Mouse (Mus musculus) kidney, adult 9 months (tissue): ENCODE data around the gene Hsd17b3.
"Not testable (repeated sequence)": the region's sequence is repeated elsewhere in the genome, so short reads cannot be mapped to it uniquely, and the experiment has no call there.

ENCODE experiments used
- DNase-seq: peaks from one replicate; pipeline ENCODE4 v3.0.0; 2022

Gene Hsd17b3

GRCm38 (mm10) chr13:64081012-64081919 lies 7.8 kb downstream of the Hsd17b3 start:
- peak; percentile 71 for DNase-seq

DNA sequence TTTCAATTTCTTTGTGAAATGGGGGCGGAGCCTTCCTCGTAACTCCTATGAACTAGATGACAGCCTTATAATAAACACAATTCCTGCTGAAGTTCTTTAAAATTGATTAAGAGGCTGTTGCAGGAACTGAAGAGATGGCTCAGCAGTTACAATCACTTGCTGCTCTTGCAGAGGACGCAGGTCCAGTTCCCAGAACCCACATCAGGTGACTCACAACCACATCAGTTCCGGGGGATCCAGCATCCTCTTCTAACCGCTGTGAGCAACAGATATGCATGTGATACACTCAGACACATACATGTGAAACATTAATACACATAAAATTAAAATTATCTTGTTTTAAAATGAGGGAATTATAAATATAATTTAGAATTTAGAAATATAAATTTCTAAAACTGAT lies 11.4 kb downstream of the Hsd17b3 start:
- DNase-seq = no peak

- DNase-seq = no peak
Measured at GRCm38 (mm10) chr13:64076074-64076473, 13.0 kb downstream of the Hsd17b3 start.

DNA sequence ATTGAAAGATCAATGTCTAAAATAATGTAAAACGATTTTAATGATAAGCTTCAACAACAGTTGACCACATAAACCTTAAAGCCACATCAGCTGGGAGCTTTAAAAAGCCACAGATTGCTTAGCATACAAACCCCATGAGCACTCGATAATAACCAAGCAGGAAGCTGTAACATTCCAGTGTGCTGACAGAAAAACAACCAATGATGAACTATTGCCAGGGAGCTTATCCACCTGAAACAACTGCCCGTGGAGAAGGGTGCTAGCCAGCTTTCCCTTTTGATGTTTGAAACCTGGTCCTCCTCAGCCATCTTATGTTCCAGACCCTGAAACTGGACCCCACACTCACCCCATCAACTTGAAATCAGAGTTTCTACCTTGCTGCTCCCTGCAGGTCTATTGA lies 22.4 kb downstream of the Hsd17b3 start:
- DNase-seq = no peak

DNA sequence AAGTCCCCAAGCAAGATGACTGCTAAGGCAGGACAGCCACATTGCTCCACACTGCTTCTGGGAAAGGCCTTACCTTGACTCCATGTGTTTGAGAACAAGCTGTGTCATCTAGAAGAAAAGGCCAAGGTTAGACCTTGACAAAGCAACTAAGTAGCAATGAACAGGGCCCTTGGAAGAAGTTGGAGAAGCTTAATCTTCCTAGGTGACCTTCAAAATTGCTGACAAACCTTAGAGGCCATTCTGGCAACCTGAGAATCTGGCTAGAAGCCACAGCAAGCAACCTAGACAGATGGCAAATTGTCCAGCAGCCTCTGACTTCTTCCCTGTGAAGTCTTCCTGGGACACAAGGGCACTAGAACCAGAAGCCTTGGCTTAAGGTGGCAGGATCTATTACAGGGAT lies 24.8 kb downstream of the Hsd17b3 start:
- peak; percentile 24 for DNase-seq

DNA sequence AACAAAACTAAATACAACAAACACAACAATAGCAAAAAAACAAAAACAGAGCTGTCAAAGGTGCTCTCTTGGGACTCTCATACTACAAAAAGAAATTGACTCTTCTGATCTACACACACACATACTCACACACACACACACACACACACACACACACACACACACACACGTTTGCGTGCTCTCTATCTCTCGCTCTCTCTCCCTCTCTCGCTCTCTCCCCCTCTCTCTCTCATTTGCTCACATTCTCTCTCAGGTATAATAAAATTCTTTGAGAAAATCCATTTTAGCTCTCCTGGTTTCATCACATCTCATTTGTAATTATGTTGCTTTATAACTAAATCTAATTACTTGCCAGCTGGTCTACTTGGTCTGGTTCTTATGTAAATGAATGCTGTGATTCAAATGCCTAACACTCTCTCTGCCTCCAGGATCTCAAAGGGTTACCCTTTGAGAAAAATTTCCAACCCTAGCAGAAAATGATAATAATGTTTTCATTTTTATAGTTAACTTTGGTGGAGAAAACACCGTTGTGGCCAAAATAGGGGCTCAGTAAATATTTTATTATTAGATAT lies 28.0 kb downstream of the Hsd17b3 start:
- DNase-seq = no peak

DNA sequence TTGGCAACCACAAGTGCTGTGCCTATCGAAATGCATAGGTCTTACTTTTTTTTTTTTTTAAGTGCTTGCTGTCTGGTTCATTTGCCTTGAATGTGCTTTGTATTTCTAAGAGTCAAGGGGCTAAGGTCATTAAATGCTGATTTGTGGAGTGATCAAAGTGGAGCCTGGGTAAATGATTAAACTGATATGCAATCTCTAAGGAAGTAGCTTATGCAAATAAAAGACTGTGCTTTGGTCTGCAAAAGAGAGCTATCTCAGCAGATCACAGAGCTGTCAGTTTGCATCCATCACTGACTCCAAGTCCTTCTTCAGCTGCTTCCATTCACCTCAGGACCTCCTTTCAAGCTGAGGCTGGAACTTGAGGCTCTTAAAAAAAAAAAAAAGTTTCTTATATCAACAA lies 35.1 kb downstream of the Hsd17b3 start:
- peak; percentile 62 for DNase-seq

DNA sequence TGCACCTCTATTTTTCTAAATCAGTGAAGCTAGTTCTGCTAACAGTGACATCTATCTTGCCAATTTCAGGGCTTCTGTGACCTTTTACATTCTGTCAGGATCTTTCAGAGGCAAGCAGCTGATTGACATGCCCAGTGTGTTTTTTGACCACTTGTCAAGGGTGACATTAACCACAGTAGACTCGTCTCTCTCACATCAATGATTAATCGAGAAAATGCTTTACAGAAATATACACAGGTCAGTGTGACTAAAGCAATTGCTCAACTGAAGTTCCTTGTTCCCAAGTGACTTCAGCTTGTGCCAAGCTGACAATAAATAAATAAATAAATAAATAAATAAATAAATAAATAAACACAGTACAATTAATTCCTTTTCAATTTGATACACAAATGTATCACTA lies 36.7 kb downstream of the Hsd17b3 start:
- not testable (repeated sequence) for DNase-seq

DNA sequence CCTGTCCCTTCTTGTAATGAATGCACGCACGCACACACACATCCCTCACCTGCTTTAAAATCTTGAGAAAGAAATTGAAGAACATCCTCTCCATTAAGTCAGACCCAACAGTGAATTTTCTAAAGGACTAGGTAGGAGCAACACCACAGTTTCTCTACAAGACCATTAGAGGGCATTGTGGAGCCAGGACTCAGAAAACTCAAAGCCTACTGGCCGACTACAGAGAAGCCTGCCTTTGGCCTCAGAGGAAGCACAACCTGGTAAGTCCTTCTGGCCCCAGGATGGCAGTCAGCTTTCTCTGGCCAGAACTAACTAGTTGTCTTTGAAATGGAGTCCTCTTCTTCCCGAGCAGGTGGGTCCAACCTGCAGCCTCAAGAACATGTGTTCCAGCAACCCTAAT lies 38.1 kb downstream of the Hsd17b3 start:
- DNase-seq = peak; percentile 59

GRCm38 (mm10) chr13:64049535-64049934 lies 39.5 kb downstream of the Hsd17b3 start:
- no peak for DNase-seq

DNA sequence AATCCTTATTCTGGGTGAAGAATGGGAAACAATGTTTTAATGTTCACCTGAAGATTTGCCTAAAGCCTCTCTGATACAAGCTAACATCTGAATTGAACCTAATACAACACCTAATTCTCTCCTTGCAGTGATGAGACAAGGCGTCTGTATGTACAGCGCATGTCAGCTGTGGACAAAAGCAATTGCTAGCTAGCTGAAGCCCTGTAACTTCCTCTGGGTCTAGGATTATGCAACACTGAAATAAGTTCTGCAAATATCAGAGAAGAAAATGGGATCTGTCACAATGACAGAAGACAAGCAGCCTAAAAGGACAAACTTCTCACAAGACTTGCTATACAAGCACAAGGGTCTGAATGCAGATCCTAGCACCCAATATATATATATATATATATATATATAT lies 40.6 kb downstream of the Hsd17b3 start:
- DNase-seq = no peak

GRCm38 (mm10) chr13:64039976-64040375 lies 49.1 kb downstream of the Hsd17b3 start:
- no peak for DNase-seq

DNA sequence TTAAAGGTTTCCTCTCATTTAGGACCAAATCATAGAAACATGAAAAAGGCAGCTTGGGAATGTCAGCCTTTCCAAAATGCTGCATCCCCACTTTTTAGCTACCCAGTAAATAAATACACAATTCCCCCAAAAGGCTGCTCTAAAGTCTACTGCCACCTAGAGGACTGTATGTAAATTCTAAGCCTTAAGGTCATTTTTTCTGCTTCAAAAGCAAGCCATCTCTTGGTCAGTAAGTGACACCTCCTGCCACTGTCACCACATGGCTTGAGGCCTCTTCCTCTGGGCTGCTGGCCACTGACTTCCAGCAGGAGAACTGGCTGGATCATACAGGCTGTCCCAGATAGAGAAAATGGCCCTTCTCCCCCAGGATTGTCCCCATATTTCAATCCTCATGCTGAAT lies 50.9 kb downstream of the Hsd17b3 start:
- no peak for DNase-seq

- peak; percentile 50 for DNase-seq
Measured at GRCm38 (mm10) chr13:64036079-64037011, 52.7 kb downstream of the Hsd17b3 start.

- DNase-seq = no peak
Measured at GRCm38 (mm10) chr13:64035036-64035435, 54.0 kb downstream of the Hsd17b3 start.

GRCm38 (mm10) chr13:64033921-64034320 lies 55.1 kb downstream of the Hsd17b3 start:
- DNase-seq = no peak

- no peak for DNase-seq
Measured at GRCm38 (mm10) chr13:64033181-64033580, 55.8 kb downstream of the Hsd17b3 start.

- no peak for DNase-seq
Measured at GRCm38 (mm10) chr13:64031254-64031653, 57.8 kb downstream of the Hsd17b3 start.

GRCm38 (mm10) chr13:64030792-64031191 lies 58.2 kb downstream of the Hsd17b3 start:
- peak; percentile 87 for DNase-seq

- DNase-seq = no peak
Measured at GRCm38 (mm10) chr13:64024803-64025202, 64.2 kb downstream of the Hsd17b3 start.

GRCm38 (mm10) chr13:64022786-64023468 lies 66.1 kb downstream of the Hsd17b3 start:
- no peak for DNase-seq

GRCm38 (mm10) chr13:64020902-64021311 lies 68.1 kb downstream of the Hsd17b3 start:
- no peak for DNase-seq
